Mouse (Mus musculus): ENCODE measurements around the gene Ptprf. TPM values are rescaled to one million over a fixed set of nuclear protein-coding genes. Genes with fewer than 3 reads are reported as not detected.

Ptprf gene
- polyA plus RNA-seq, 1 experiment, result 7.6 TPM

DNA sequence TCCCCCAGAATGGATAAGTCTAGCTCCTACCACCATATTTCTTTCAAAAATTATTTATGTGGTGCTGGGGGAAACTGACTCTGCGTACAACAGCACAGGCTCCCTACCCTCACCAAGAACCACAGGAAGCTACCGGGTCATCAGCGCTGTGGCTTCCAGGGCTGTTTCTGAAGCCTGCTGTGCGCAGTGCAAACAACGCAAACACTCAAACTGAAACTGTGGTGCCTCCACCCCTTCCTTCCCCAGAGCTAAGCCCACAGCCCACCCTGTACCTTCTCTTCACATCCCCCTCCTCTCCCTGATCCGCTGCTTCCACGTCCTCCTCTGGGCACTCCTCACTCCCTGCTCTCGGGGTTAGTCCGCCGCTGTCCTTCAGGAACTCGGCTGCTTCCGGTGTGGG lies 129.1 kb downstream of the Ptprf start:
- TF ChIP-seq TCF12 (IDR thresholded peaks at IDR 0.05; ENCODE audit: insufficient read depth, poor library complexity, severe bottlenecking) (no peak), POLR2AphosphoS2 (IDR thresholded peaks at IDR 0.05; ENCODE audit: insufficient read length, low read depth) (peak; percentile 23), USF1 (IDR thresholded peaks at IDR 0.05; ENCODE audit: low read depth) (no peak)
- no peaks in the 10 kb centered on the region for H3K27me3 ChIP-seq (ENCODE audit: control insufficient read depth, insufficient read depth, insufficient read length)
- no peak overlapping the region for H3ac ChIP-seq (ENCODE audit: control insufficient read depth, insufficient read length)
- no peaks in the 10 kb centered on the region for H3K79me2 ChIP-seq (ENCODE audit: control insufficient read depth, insufficient read depth)
- peaks cover 51% of the 10 kb centered on the region for H3K36me3 ChIP-seq (ENCODE audit: control insufficient read depth, insufficient read depth)
- H3K4me2 ChIP-seq (ENCODE audit: low read depth), result no peak overlapping the region
- no peak overlapping the region for H3K4me3 ChIP-seq

Other genes with a start within 250 kb of the Ptprf start
- gene St3gal3, start 156.5 kb downstream of the Ptprf start, polyA plus RNA-seq (2012; fragmentation: generic; extraction: Trizol), result 45.1 TPM
- 66.6 TPM for gene Kdm4a, start 111.4 kb downstream of the Ptprf start, polyA plus RNA-seq (2012; fragmentation: generic; extraction: Trizol)
- 8.1 TPM for gene Szt2, start 117.9 kb upstream of the Ptprf start, polyA plus RNA-seq (2012; fragmentation: generic; extraction: Trizol)
- 78.6 TPM for gene Med8, start 117.9 kb upstream of the Ptprf start, polyA plus RNA-seq (2012; fragmentation: generic; extraction: Trizol)
- 136 TPM for gene Elovl1, start 136.7 kb upstream of the Ptprf start, polyA plus RNA-seq (2012; fragmentation: generic; extraction: Trizol)
- gene Cdc20, start 145.9 kb upstream of the Ptprf start, polyA plus RNA-seq (2012; fragmentation: generic; extraction: Trizol), result 79.8 TPM
- gene Mpl, start 166.1 kb upstream of the Ptprf start, polyA plus RNA-seq (2012; fragmentation: generic; extraction: Trizol), result not detected
- not detected for gene Tie1, start 198.7 kb upstream of the Ptprf start, polyA plus RNA-seq (2012; fragmentation: generic; extraction: Trizol)
- not detected for gene 2610528J11Rik, start 235.6 kb upstream of the Ptprf start, polyA plus RNA-seq (2012; fragmentation: generic; extraction: Trizol)

Data from myocyte (in vitro differentiated cells).